Mouse (Mus musculus): ENCODE measurements at regions not wholly inside any gene's neighbourhood (a gene's known extent, or its start where the extent isn't known, plus 50 kb on each side); places are given as distances from the start of the nearest gene placed in this dataset.
A peak's percentile ranks its signal among the peaks of the same experiment; 100 is the strongest.

GRCm38 (mm10) chr3:143925322-143925721 lies 279.7 kb downstream of the Lmo4 start:
- Histone ChIP-seq H3K9me3 (replicated peaks; ENCODE audit: control insufficient read depth, low read length) (no peaks in the 10 kb centered on the region), H3K36me3 (replicated peaks; ENCODE audit: control insufficient read depth, insufficient read depth, low read length) (no peaks in the 10 kb centered on the region), H3K27me3 (ENCODE audit: control insufficient read depth, insufficient read depth, low read length) (no peaks in the 10 kb centered on the region), H3K27ac (ENCODE audit: low read depth) (no peak overlapping the region), H3K9ac (replicated peaks; ENCODE audit: low read depth, low read length) (no peak overlapping the region), H3K4me2 (ENCODE audit: low read depth, low read length) (no peak overlapping the region), H3K4me1 (ENCODE audit: control insufficient read depth, insufficient read depth) (no peaks in the 10 kb centered on the region), H3K4me3 (ENCODE audit: low read depth, low read length) (no peak overlapping the region)
- WGBS = 56% methylated on average over 6 of the region's 6 CpGs
- DNase-seq (ENCODE audit: low spot score) (no peak), ATAC-seq (ENCODE audit: insufficient read depth, low read depth) (no peak)
- TF ChIP-seq CTCF (IDR thresholded peaks at IDR 0.05; ENCODE audit: low read depth) = peak; percentile 17; the same call in 1 of the 2 replicates
- TF ChIP-seq EP300 (IDR thresholded peaks at IDR 0.05; ENCODE audit: low read depth) = no peak

- ATAC-seq (ENCODE audit: insufficient read depth, low read depth) = no peak
- DNase-seq (ENCODE audit: low spot score) = no peak
- no peaks in the 10 kb centered on the region for H3K27me3 ChIP-seq (ENCODE audit: control insufficient read depth, insufficient read depth, low read length)
- TF ChIP-seq CTCF (IDR thresholded peaks at IDR 0.05; ENCODE audit: low read depth) (no peak), EP300 (IDR thresholded peaks at IDR 0.05; ENCODE audit: low read depth) (no peak)
- no peaks in the 10 kb centered on the region for H3K36me3 ChIP-seq (replicated peaks; ENCODE audit: control insufficient read depth, insufficient read depth, low read length)
- no peaks in the 10 kb centered on the region for H3K9me3 ChIP-seq (replicated peaks; ENCODE audit: control insufficient read depth, low read length)
- WGBS = 83% methylated on average over 1 of the region's 1 CpGs
- H3K27ac ChIP-seq (ENCODE audit: low read depth) = no peak overlapping the region
- no peak overlapping the region for H3K4me3 ChIP-seq (ENCODE audit: low read depth, low read length)
- H3K4me1 ChIP-seq (ENCODE audit: control insufficient read depth, insufficient read depth) = peaks cover 3% of the 10 kb centered on the region; the same call in 1 of the 2 replicates
- no peak overlapping the region for H3K4me2 ChIP-seq (ENCODE audit: low read depth, low read length)
- H3K9ac ChIP-seq (replicated peaks; ENCODE audit: low read depth, low read length) = no peak overlapping the region
These were observed 285.3 kb downstream of the Lmo4 start for GRCm38 (mm10) chr3:143919744-143920143.

- WGBS = 33% methylated on average over 6 of the region's 6 CpGs
- Histone ChIP-seq H3K27ac (ENCODE audit: low read depth) (no peak overlapping the region; the same call in 1 of the 2 replicates), H3K27me3 (ENCODE audit: control insufficient read depth, insufficient read depth, low read length) (no peaks in the 10 kb centered on the region), H3K4me1 (ENCODE audit: control insufficient read depth, insufficient read depth) (peaks cover 16% of the 10 kb centered on the region), H3K9ac (replicated peaks; ENCODE audit: low read depth, low read length) (no peak overlapping the region), H3K4me2 (ENCODE audit: low read depth, low read length) (no peak overlapping the region), H3K4me3 (ENCODE audit: low read depth, low read length) (no peak overlapping the region), H3K36me3 (replicated peaks; ENCODE audit: control insufficient read depth, insufficient read depth, low read length) (no peaks in the 10 kb centered on the region), H3K9me3 (replicated peaks; ENCODE audit: control insufficient read depth, low read length) (no peaks in the 10 kb centered on the region)
- TF ChIP-seq CTCF (IDR thresholded peaks at IDR 0.05; ENCODE audit: low read depth) = no peak
- TF ChIP-seq EP300 (IDR thresholded peaks at IDR 0.05; ENCODE audit: low read depth) = no peak
- DNase-seq (ENCODE audit: low spot score) (peak; percentile 9), ATAC-seq (ENCODE audit: insufficient read depth, low read depth) (peak; percentile 30; the same call in 1 of the 2 replicates)
These were observed 290.4 kb downstream of the Lmo4 start for GRCm38 (mm10) chr3:143914341-143915217.

GRCm38 (mm10) chr3:143913044-143913574 lies 291.9 kb downstream of the Lmo4 start:
- no peak overlapping the region for H3K9ac ChIP-seq (replicated peaks; ENCODE audit: low read depth, low read length)
- ATAC-seq (ENCODE audit: insufficient read depth, low read depth) = no peak
- DNase-seq (ENCODE audit: low spot score) = no peak
- H3K27ac ChIP-seq (ENCODE audit: low read depth) = no peak overlapping the region
- H3K4me1 ChIP-seq (ENCODE audit: control insufficient read depth, insufficient read depth) = peaks cover 16% of the 10 kb centered on the region
- no peak overlapping the region for H3K4me2 ChIP-seq (ENCODE audit: low read depth, low read length)
- no peak overlapping the region for H3K4me3 ChIP-seq (ENCODE audit: low read depth, low read length)
- H3K9me3 ChIP-seq (replicated peaks; ENCODE audit: control insufficient read depth, low read length) = no peaks in the 10 kb centered on the region
- H3K36me3 ChIP-seq (replicated peaks; ENCODE audit: control insufficient read depth, insufficient read depth, low read length) = no peaks in the 10 kb centered on the region
- no peak for TF ChIP-seq EP300 (IDR thresholded peaks at IDR 0.05; ENCODE audit: low read depth)
- no peaks in the 10 kb centered on the region for H3K27me3 ChIP-seq (ENCODE audit: control insufficient read depth, insufficient read depth, low read length)
- WGBS = 67% methylated on average over 3 of the region's 3 CpGs

- 68% methylated on average over 6 of the region's 6 CpGs for WGBS
- no peak overlapping the region for H3K27ac ChIP-seq (ENCODE audit: low read depth)
- ATAC-seq (ENCODE audit: insufficient read depth, low read depth) (no peak), DNase-seq (ENCODE audit: low spot score) (no peak)
- no peaks in the 10 kb centered on the region for H3K9me3 ChIP-seq (replicated peaks; ENCODE audit: control insufficient read depth, low read length)
- TF ChIP-seq EP300 (IDR thresholded peaks at IDR 0.05; ENCODE audit: low read depth) (no peak), CTCF (IDR thresholded peaks at IDR 0.05; ENCODE audit: low read depth) (no peak)
- H3K4me3 ChIP-seq (ENCODE audit: low read depth, low read length) = no peak overlapping the region
- peaks cover 16% of the 10 kb centered on the region for H3K4me1 ChIP-seq (ENCODE audit: control insufficient read depth, insufficient read depth)
- H3K27me3 ChIP-seq (ENCODE audit: control insufficient read depth, insufficient read depth, low read length) = no peaks in the 10 kb centered on the region
- H3K4me2 ChIP-seq (ENCODE audit: low read depth, low read length) = no peak overlapping the region
- H3K36me3 ChIP-seq (replicated peaks; ENCODE audit: control insufficient read depth, insufficient read depth, low read length) = no peaks in the 10 kb centered on the region
- no peak overlapping the region for H3K9ac ChIP-seq (replicated peaks; ENCODE audit: low read depth, low read length)
These were observed 292.6 kb downstream of the Lmo4 start for GRCm38 (mm10) chr3:143912433-143912832.

All from heart, postnatal 0 days (tissue).